Comparison of ENCODE assay signal across 15 mouse cellular contexts in the genomic region with DNA sequence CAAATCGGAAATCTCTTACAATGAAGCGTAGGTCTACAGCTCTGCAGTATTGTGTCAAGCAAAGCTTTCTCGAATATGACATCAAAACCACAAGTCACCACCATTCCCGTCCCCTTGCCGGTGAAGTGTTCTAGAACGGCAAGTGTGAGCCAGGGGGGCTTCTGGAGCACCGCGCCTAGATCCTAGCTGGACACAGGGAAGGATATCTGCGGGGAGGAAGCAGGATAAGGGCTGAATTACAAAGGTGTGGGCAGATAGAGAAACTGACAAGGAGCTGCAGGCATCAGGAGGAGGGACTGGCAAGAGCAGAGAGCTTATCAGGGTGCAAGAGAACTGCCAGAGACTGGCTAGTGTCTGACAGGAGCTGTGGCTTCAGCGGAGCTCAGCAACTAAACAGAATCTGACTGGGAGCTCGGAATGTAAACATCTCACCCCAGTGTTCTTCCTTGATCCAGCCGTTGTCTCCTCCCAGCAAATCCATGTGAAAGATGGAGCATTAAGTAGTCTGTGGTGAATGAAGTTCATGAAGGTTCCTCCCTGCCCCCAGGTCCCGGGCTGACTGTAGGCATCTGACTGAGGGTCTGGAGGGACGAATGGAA. TPM values are rescaled to one million over a fixed set of nuclear protein-coding genes. Genes with fewer than 3 reads are reported as not detected.
DNase-seq lines count a peak whose midpoint lies in the region; ATAC-seq and TF ChIP-seq lines count a peak whose summit lies in the region.
"Had no signal": no experiment of that assay in that cellular context is flagged by ENCODE, and none has a peak within 500 bp of the region (broad histone marks: within the 10 kb centered on the region; RNA-seq: fewer than 3 reads in every experiment).

No protein-coding gene starts in this region.

- peak overlapping the region; percentile 43; the same call in 1 of the 2 replicates for H3K9ac ChIP-seq in heart, embryonic 12.5 days
- H3K9ac ChIP-seq in liver, postnatal 0 days (replicated peaks) = no peak overlapping the region
- H3K9ac ChIP-seq in liver, embryonic 14.5 days (replicated peaks) = no peak overlapping the region
- H3K9ac ChIP-seq in stomach, postnatal 0 days (ENCODE audit: low read length) = no peak overlapping the region
- H3K9ac ChIP-seq: neural tube, embryonic 12.5 days had no signal

- no peaks in the 10 kb centered on the region for H3K36me3 ChIP-seq in heart, embryonic 12.5 days
- H3K36me3 ChIP-seq in liver, postnatal 0 days (replicated peaks; ENCODE audit: insufficient read depth, low read length) = no peaks in the 10 kb centered on the region
- H3K36me3 ChIP-seq in liver, embryonic 14.5 days (replicated peaks; ENCODE audit: control insufficient read depth, insufficient read depth, low read depth) = no peaks in the 10 kb centered on the region
- H3K36me3 ChIP-seq in stomach, postnatal 0 days (ENCODE audit: control insufficient read depth, insufficient read depth, low read length) = no peaks in the 10 kb centered on the region

- no peak for TF ChIP-seq CTCF in liver, postnatal 0 days (IDR thresholded peaks at IDR 0.05; ENCODE audit: low read depth)
- no peak for TF ChIP-seq CTCF in liver, embryonic 14.5 days (IDR thresholded peaks at IDR 0.05; ENCODE audit: low read depth)
- TF ChIP-seq CTCF in stomach, postnatal 0 days (IDR thresholded peaks at IDR 0.05; ENCODE audit: low read depth) = no peak

- intact Hi-C loops in heart, postnatal 25 days (cut with DNase I) = loop anchor here (10.0 kb wide), 1 partner anchor 995 kb away; no protein-coding TSS in a partner anchor

- WGBS in heart, embryonic 12.5 days = 20% methylated on average over 14 of the region's 14 CpGs
- WGBS in liver, postnatal 0 days (ENCODE audit: insufficient replicate concordance) = 60% methylated on average over 14 of the region's 14 CpGs
- WGBS in liver, embryonic 14.5 days (ENCODE audit: insufficient replicate concordance) = 38% methylated on average over 14 of the region's 14 CpGs
- WGBS in stomach, postnatal 0 days = 46% methylated on average over 14 of the region's 14 CpGs

- ATAC-seq in heart, embryonic 12.5 days (ENCODE audit: insufficient number of reproducible peaks, low FRiP score) = peak; percentile 58
- no peak for ATAC-seq in liver, postnatal 0 days
- ATAC-seq in liver, embryonic 14.5 days (ENCODE audit: insufficient read depth) = peak; percentile 47
- ATAC-seq in stomach, postnatal 0 days (ENCODE audit: low FRiP score, low TSS enrichment) = no peak

- H3K27me3 ChIP-seq in heart, embryonic 12.5 days (replicated peaks) = no peaks in the 10 kb centered on the region
- no peaks in the 10 kb centered on the region for H3K27me3 ChIP-seq in liver, postnatal 0 days (ENCODE audit: insufficient read depth, low read length)
- H3K27me3 ChIP-seq in liver, embryonic 14.5 days (ENCODE audit: control insufficient read depth, insufficient read depth, low read length) = no peaks in the 10 kb centered on the region
- H3K27me3 ChIP-seq in stomach, postnatal 0 days (ENCODE audit: control insufficient read depth, insufficient read depth, low read length) = no peaks in the 10 kb centered on the region
- H3K27me3 ChIP-seq: neural tube, embryonic 12.5 days had no signal

- H3K4me2 ChIP-seq in heart, embryonic 12.5 days = peak overlapping the region; percentile 61
- H3K4me2 ChIP-seq in liver, postnatal 0 days (ENCODE audit: low read depth, low read length) = no peak overlapping the region
- H3K4me2 ChIP-seq in liver, embryonic 14.5 days (ENCODE audit: low read depth) = peak overlapping the region; percentile 23
- H3K4me2 ChIP-seq in stomach, postnatal 0 days (replicated peaks; ENCODE audit: low read depth) = no peak overlapping the region
- H3K4me2 ChIP-seq: neural tube, embryonic 12.5 days had no signal

- no peaks in the 10 kb centered on the region for H3K9me3 ChIP-seq in heart, embryonic 12.5 days (replicated peaks)
- H3K9me3 ChIP-seq in liver, postnatal 0 days (ENCODE audit: low read length) = no peaks in the 10 kb centered on the region
- H3K9me3 ChIP-seq in liver, embryonic 14.5 days (ENCODE audit: control insufficient read depth, low read length) = no peaks in the 10 kb centered on the region
- H3K9me3 ChIP-seq in stomach, postnatal 0 days (ENCODE audit: control insufficient read depth, low read length) = no peaks in the 10 kb centered on the region
- H3K9me3 ChIP-seq: embryonic facial prominence, embryonic 10.5 days; hindbrain, embryonic 10.5 days; midbrain, embryonic 10.5 days; neural tube, embryonic 12.5 days had no signal

- H3K4me3 ChIP-seq in heart, embryonic 12.5 days = peak overlapping the region; percentile 26
- H3K4me3 ChIP-seq in liver, postnatal 0 days (ENCODE audit: low read depth, low read length) = no peak overlapping the region
- H3K4me3 ChIP-seq in liver, embryonic 14.5 days (ENCODE audit: insufficient read depth in 1 of 2, low read depth in 2 of 2, low read length in 2 of 2) = no peak overlapping the region
- H3K4me3 ChIP-seq in stomach, postnatal 0 days (ENCODE audit: low read depth, low read length) = no peak overlapping the region
- H3K4me3 ChIP-seq: embryonic facial prominence, embryonic 10.5 days; hindbrain, embryonic 10.5 days; midbrain, embryonic 10.5 days; neural tube, embryonic 12.5 days had no signal

- no peak for DNase-seq in heart, postnatal 25 days (ENCODE audit: low spot score)
- DNase-seq in liver (peak; percentile 29), ZHBTc4 (ENCODE audit: low read depth, low spot score) (peak; percentile 33)
- DNase-seq in liver, postnatal 0 days = no peak
- DNase-seq in liver, embryonic 14.5 days (ENCODE audit: low read depth in 3 of 3, low spot score in 3 of 3) = no peak
- no peak for DNase-seq in stomach, postnatal 0 days (ENCODE audit: low spot score)
- no peak for DNase-seq in cerebellum, adult 8-10 months
- DNase-seq: cerebellum, adult 9-10 months; kidney, adult 8-10 months; left cerebral cortex, postnatal 4 days had no signal

- H3K4me1 ChIP-seq in heart, embryonic 12.5 days (replicated peaks) = peaks cover 37% of the 10 kb centered on the region
- H3K4me1 ChIP-seq in liver, postnatal 0 days (ENCODE audit: insufficient read depth) = peaks cover 5% of the 10 kb centered on the region; the same call in 1 of the 2 replicates
- H3K4me1 ChIP-seq in liver, embryonic 14.5 days (replicated peaks; ENCODE audit: control insufficient read depth in 2 of 2, insufficient read depth in 2 of 2, low read length in 1 of 2) = peaks cover 0 to 15% of the 10 kb centered on the region in 2 experiments; a peak in 2 of 4 replicates
- H3K4me1 ChIP-seq in stomach, postnatal 0 days (replicated peaks; ENCODE audit: control insufficient read depth, insufficient read depth) = peaks cover 3% of the 10 kb centered on the region; the same call in 1 of the 2 replicates
- H3K4me1 ChIP-seq: embryonic facial prominence, embryonic 10.5 days; neural tube, embryonic 12.5 days had no signal

- no peak for TF ChIP-seq EP300 in liver, postnatal 0 days (IDR thresholded peaks at IDR 0.05; ENCODE audit: low read depth)
- TF ChIP-seq EP300 in liver, embryonic 14.5 days (IDR thresholded peaks at IDR 0.05; ENCODE audit: low read depth) = no peak
- no peak for TF ChIP-seq EP300 in stomach, postnatal 0 days (optimal IDR thresholded peaks at IDR 0.05)

- peak overlapping the region; percentile 72 for H3K27ac ChIP-seq in heart, embryonic 12.5 days (ENCODE audit: poor library complexity, severe bottlenecking)
- no peak overlapping the region for H3K27ac ChIP-seq in liver, postnatal 0 days (ENCODE audit: low read depth)
- H3K27ac ChIP-seq in liver, embryonic 14.5 days = no peak overlapping the region
- no peak overlapping the region; the same call in 1 of the 2 replicates for H3K27ac ChIP-seq in stomach, postnatal 0 days (replicated peaks)
- H3K27ac ChIP-seq: embryonic facial prominence, embryonic 10.5 days; hindbrain, embryonic 10.5 days; midbrain, embryonic 10.5 days; neural tube, embryonic 12.5 days had no signal

RNA-seq across cellular contexts. Expression of gene Blzf1, which starts 12.4 kb away (rescaled TPM):
- polyA plus RNA-seq in heart, embryonic 12.5 days (2016; fragmentation: Nextera tagmentation; extraction: Ambion mirVana) = 28.0 and 29.9 TPM in 2 replicates
- total RNA-seq in heart, postnatal 25 days (2021) = 10 to 100 TPM; 23.6 to 24.6 TPM
- polyA plus RNA-seq in liver, postnatal 0 days (2015; fragmentation: Nextera tagmentation; extraction: Ambion mirVana) = 9.6 and 9.7 TPM in 2 replicates
- polyA plus RNA-seq in liver, embryonic 14.5 days (2012; rRNA removed) = 2.3 and 4.1 TPM in 2 replicates
- 8.5 and 9.9 TPM in 2 replicates for polyA plus RNA-seq in liver, embryonic 14.5 days (2014; fragmentation: Nextera tagmentation; extraction: Ambion mirVana)
- 48.7 and 50.5 TPM in 2 replicates for polyA plus RNA-seq in stomach, postnatal 0 days (2015; fragmentation: Nextera tagmentation; extraction: Ambion mirVana)

RNA-seq across cellular contexts. Expression of gene Nme7, which starts 15.7 kb away (rescaled TPM):
- 17.6 and 17.7 TPM in 2 replicates for polyA plus RNA-seq in heart, embryonic 12.5 days (2016; fragmentation: Nextera tagmentation; extraction: Ambion mirVana)
- 1 to 10 TPM; 4.0 TPM for total RNA-seq in heart, postnatal 25 days (2021)
- polyA plus RNA-seq in liver, postnatal 0 days (2015; fragmentation: Nextera tagmentation; extraction: Ambion mirVana) = 7.2 and 7.6 TPM in 2 replicates
- polyA plus RNA-seq in liver, embryonic 14.5 days (2012; rRNA removed) = 4.2 and 6.4 TPM in 2 replicates
- polyA plus RNA-seq in liver, embryonic 14.5 days (2014; fragmentation: Nextera tagmentation; extraction: Ambion mirVana) = 9.0 and 13.0 TPM in 2 replicates
- polyA plus RNA-seq in stomach, postnatal 0 days (2015; fragmentation: Nextera tagmentation; extraction: Ambion mirVana) = 14.9 and 17.8 TPM in 2 replicates

RNA-seq across cellular contexts. Expression of gene Ccdc181, which starts 44.3 kb away (rescaled TPM):
- polyA plus RNA-seq in heart, embryonic 12.5 days (2016; fragmentation: Nextera tagmentation; extraction: Ambion mirVana) = 9.3 and 9.7 TPM in 2 replicates
- total RNA-seq in heart, postnatal 25 days (2021) = 1 to 10 TPM; 6.3 to 7.2 TPM
- 2.6 and 2.7 TPM in 2 replicates for polyA plus RNA-seq in liver, postnatal 0 days (2015; fragmentation: Nextera tagmentation; extraction: Ambion mirVana)
- 0.80 and 1.8 TPM in 2 replicates for polyA plus RNA-seq in liver, embryonic 14.5 days (2012; rRNA removed)
- 2.3 and 3.7 TPM in 2 replicates for polyA plus RNA-seq in liver, embryonic 14.5 days (2014; fragmentation: Nextera tagmentation; extraction: Ambion mirVana)
- 7.5 and 8.6 TPM in 2 replicates for polyA plus RNA-seq in stomach, postnatal 0 days (2015; fragmentation: Nextera tagmentation; extraction: Ambion mirVana)

Comparison
In these comparisons a context has a peak if more than half of its experiments do, and no peak if none do; other contexts are left out.
1. ATAC-seq: peak in heart, embryonic 12.5 days (single experiment) and liver, embryonic 14.5 days (single experiment); none in liver, postnatal 0 days (single experiment) and stomach, postnatal 0 days (single experiment).
2. H3K4me2 ChIP-seq: peak in heart, embryonic 12.5 days (single experiment) and liver, embryonic 14.5 days (single experiment); none in liver, postnatal 0 days (single experiment) and stomach, postnatal 0 days (single experiment).
3. DNase-seq: peak in liver (single experiment) and ZHBTc4 (single experiment); none in heart, postnatal 25 days (single experiment), liver, postnatal 0 days (single experiment), liver, embryonic 14.5 days (0 of 3), stomach, postnatal 0 days (single experiment) and cerebellum, adult 8-10 months (single experiment).